In genomic region chr15:31360593-31360992, GRCm38 (mm10) we compare ENCODE assay signal across 26 mouse cellular contexts.
"Had no signal": no experiment of that assay in that cellular context is flagged by ENCODE, and none has a peak within 500 bp of the region (broad histone marks: within the 10 kb centered on the region; RNA-seq: fewer than 3 reads in every experiment).

No protein-coding gene starts in this region.

- H3K27ac ChIP-seq: embryonic facial prominence, embryonic 12.5 days; embryonic facial prominence, embryonic 13.5 days; embryonic facial prominence, embryonic 15.5 days; forebrain, embryonic 10.5 days; forebrain, embryonic 12.5 days; forebrain, embryonic 13.5 days; forebrain, embryonic 15.5 days; gastrocnemius, adult 2 months; heart, adult 2 months had no signal

- H3K9ac ChIP-seq: embryonic facial prominence, embryonic 12.5 days; embryonic facial prominence, embryonic 13.5 days; embryonic facial prominence, embryonic 15.5 days; forebrain, embryonic 12.5 days; forebrain, embryonic 13.5 days; forebrain, embryonic 15.5 days; forebrain, postnatal 0 days had no signal

- ATAC-seq: forebrain, embryonic 13.5 days; forebrain, embryonic 14.5 days; forebrain, embryonic 15.5 days; forebrain, embryonic 16.5 days; forebrain, postnatal 0 days had no signal

- DNase-seq: cerebellum, adult 2 months; cerebellum, adult 8-10 months; cerebellum, adult 9-10 months; cerebellum, adult 9-11 months; cerebellum, postnatal 10 days; cerebellum, postnatal 14 days; cerebellum, postnatal 25 days; cerebellum, postnatal 36 days; embryo, embryonic 11 days; forebrain, postnatal 0 days; gastrocnemius, postnatal 10 days; gastrocnemius, postnatal 14 days; gastrocnemius, postnatal 25 days; heart, adult 18-20 months; heart, adult 2 months had no signal

- H3K4me3 ChIP-seq: embryonic facial prominence, embryonic 12.5 days; embryonic facial prominence, embryonic 13.5 days; embryonic facial prominence, embryonic 15.5 days; erythroblast, embryonic 14.5 days; forebrain, embryonic 10.5 days; forebrain, embryonic 12.5 days; forebrain, embryonic 13.5 days; forebrain, embryonic 15.5 days; gastrocnemius, adult 2 months; heart, adult 2 months had no signal

- H3K9me3 ChIP-seq: embryonic facial prominence, embryonic 12.5 days; embryonic facial prominence, embryonic 13.5 days; embryonic facial prominence, embryonic 15.5 days; forebrain, embryonic 10.5 days; forebrain, embryonic 12.5 days; forebrain, embryonic 13.5 days; forebrain, embryonic 15.5 days had no signal

- H3K4me2 ChIP-seq: embryonic facial prominence, embryonic 12.5 days; embryonic facial prominence, embryonic 13.5 days; embryonic facial prominence, embryonic 15.5 days; forebrain, embryonic 12.5 days; forebrain, embryonic 13.5 days; forebrain, embryonic 15.5 days had no signal

- H3K36me3 ChIP-seq: embryonic facial prominence, embryonic 12.5 days; embryonic facial prominence, embryonic 13.5 days; embryonic facial prominence, embryonic 15.5 days; forebrain, embryonic 10.5 days; forebrain, embryonic 12.5 days; forebrain, embryonic 15.5 days had no signal
